Mouse (Mus musculus) cerebellum, adult 2 months (tissue): ENCODE measurements around the gene Cdsn.

Experiments used
- CTCF ChIP-seq: fragments of 200-500 bp; IDR thresholded peaks from 2 replicates; pipeline ENCODE4 v1.5.1; 2011; ENCODE audit warnings: low read depth, mild to moderate bottlenecking, control low read depth, low read length, moderate library complexity, borderline replicate concordance; ENCODE audit not compliant: insufficient read depth
- POLR2A ChIP-seq: fragments of 200-500 bp; IDR thresholded peaks from 2 replicates; pipeline ENCODE4 v1.6.1; 2011; ENCODE audit warnings: low read length, control low read depth, borderline replicate concordance; ENCODE audit not compliant: insufficient read depth

DNA sequence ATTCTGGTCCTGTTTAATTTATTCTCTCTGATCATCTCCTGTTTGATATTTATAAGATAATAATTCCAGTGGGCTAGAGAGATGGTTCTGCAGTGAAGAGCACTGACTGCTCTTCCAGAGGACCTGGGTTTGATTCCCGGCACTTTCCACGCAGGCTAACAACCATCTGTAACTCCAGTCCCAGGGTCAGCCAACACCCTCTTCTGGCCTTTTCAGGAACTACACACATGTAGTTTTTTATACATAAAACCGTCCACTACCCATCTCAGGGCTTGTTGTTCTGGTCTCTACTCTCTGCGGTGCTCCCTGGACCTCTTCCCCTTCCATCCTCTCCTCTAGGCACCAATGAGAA, 1.8 kb upstream of the Cdsn start:
- TF ChIP-seq CTCF, result peak; percentile 18; the same call in 1 of the 2 replicates
- TF ChIP-seq POLR2A, result no peak
